Mouse (Mus musculus): Measurements from ENCODE around the gene Car10. TPM values are rescaled to one million over a fixed set of nuclear protein-coding genes. Genes with fewer than 3 reads are reported as not detected.

The Car10 gene
- total RNA-seq (2017) = not detected in 2 replicates

DNA sequence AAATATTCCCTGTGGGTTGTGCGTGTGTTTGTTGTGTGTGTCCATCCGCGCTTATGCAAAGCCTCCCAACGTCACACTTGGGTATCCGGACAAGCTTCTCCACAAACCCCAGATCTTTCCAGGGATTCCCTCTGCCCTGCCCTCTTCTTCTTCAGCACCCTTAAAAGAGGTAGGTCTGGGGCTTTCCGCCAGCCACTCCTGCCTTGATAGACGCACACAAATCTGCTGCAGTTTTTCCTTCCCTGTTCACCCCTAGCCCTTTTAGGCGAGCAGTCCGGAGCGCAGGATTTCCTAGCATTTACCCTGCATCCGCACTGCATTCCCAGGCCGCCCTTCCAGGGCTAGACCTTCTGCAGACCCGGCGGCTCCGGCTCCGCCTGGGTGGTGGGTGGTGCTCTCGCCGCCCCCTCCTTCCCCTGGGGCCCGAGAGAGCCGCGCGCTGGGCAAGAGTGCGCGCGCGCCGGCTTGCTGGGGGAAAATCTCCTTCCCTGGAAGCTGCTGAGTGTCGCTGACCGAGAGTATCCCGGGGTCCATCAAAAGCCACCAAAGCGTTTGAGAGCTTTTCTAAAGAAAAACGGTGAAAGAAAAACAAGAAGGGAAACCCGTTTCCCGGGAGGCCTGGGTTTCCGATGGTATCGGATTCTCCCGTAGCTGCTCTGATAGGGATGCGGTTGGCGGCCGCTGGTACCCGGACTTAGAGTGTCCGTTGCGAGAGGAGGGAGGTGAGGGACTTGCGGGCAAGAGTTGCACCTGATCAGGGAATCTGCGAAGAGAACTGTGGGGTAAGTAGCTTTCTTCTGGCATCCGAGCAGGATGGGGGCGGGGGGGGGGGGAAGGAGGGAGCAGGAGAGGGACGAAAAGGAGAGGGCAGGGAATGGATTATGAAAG lies at the start of gene Car10:
Gene Car10, plus strand, starts transcription at position 88 of the 888 bp plus-strand sequence.
- no peak for ATAC-seq (ENCODE audit: extremely low read depth, insufficient number of reproducible peaks, low FRiP score, poor library complexity, severe bottlenecking)

GRCm38 (mm10) chr11:93065021-93065420 lies 32.8 kb upstream of the Car10 start:
- ATAC-seq (ENCODE audit: extremely low read depth, insufficient number of reproducible peaks, low FRiP score, poor library complexity, severe bottlenecking) = no peak

GRCm38 (mm10) chr11:93065656-93066181 lies 32.1 kb upstream of the Car10 start:
- no peak for ATAC-seq (ENCODE audit: extremely low read depth, insufficient number of reproducible peaks, low FRiP score, poor library complexity, severe bottlenecking)

DNA sequence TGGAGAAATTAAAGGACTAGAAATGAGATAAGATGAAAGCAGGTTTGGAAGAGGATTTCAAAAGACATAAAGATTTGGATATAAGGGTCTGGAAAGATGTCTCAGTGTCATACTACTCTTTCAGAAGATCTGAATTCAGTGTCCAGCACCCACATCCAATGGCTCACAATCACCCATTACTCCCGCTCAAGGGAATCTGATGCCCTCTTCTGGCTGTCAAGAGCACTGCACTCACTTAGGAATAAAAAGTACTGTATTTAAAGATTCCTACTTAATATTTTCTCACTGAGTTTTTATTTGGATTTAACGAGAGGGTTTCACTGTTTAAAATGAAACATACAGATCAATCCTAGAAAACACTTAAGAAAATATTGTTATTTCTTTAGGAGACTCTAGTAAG lies 2.2 kb upstream of the Car10 start:
- no peak for ATAC-seq (ENCODE audit: extremely low read depth, insufficient number of reproducible peaks, low FRiP score, poor library complexity, severe bottlenecking)

DNA sequence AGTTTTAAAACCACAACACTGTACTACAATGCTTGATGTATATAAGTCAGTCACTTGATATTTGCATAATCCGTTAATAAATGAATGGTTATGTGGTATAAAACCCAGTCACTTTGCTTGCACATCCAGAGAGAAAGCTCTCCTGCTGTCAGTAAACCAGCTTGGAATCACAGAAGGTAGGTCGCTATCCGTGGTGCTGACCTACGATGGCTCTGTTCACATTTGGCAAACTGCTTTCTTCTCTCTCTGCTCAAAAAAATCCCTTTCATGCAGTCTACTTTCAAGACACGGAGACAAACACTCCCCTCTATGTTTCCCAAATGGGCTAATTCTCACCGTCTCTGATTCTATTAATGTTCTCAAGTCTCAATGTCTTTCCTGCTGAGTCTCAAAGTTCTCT lies 827 bp upstream of the Car10 start:
- ATAC-seq (ENCODE audit: extremely low read depth, insufficient number of reproducible peaks, low FRiP score, poor library complexity, severe bottlenecking) = no peak

- no peak for ATAC-seq (ENCODE audit: extremely low read depth, insufficient number of reproducible peaks, low FRiP score, poor library complexity, severe bottlenecking)
These were observed 387 bp upstream of the Car10 start for GRCm38 (mm10) chr11:93097431-93097851.

GRCm38 (mm10) chr11:93098933-93099381 lies 1.1 kb downstream of the Car10 start:
- ATAC-seq (ENCODE audit: extremely low read depth, insufficient number of reproducible peaks, low FRiP score, poor library complexity, severe bottlenecking) = no peak

GRCm38 (mm10) chr11:93099431-93100370 lies 1.9 kb downstream of the Car10 start:
- no peak for ATAC-seq (ENCODE audit: extremely low read depth, insufficient number of reproducible peaks, low FRiP score, poor library complexity, severe bottlenecking)

- no peak for ATAC-seq (ENCODE audit: extremely low read depth, insufficient number of reproducible peaks, low FRiP score, poor library complexity, severe bottlenecking)
These were observed 2.8 kb downstream of the Car10 start for GRCm38 (mm10) chr11:93100606-93101005.

DNA sequence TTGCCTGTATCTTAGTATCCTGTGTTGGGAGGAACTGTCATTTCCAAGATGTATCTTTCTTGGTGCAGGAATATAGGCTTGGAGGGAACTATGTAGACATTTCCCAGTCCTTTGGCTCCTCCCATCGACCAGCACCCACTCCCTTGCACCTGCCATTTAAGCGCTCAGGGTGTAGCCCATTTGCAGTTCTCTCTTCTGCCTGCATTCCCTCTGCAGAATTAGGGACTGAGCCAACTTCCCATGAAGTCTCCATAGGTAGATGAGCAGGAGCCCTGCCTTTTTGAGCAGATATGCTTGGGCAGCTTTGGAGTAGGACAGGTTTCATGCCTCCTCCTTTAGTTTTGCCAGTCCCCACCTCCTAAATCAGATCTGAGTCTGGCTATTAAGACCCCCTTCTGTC lies 3.3 kb downstream of the Car10 start:
- ATAC-seq (ENCODE audit: extremely low read depth, insufficient number of reproducible peaks, low FRiP score, poor library complexity, severe bottlenecking) = no peak

DNA sequence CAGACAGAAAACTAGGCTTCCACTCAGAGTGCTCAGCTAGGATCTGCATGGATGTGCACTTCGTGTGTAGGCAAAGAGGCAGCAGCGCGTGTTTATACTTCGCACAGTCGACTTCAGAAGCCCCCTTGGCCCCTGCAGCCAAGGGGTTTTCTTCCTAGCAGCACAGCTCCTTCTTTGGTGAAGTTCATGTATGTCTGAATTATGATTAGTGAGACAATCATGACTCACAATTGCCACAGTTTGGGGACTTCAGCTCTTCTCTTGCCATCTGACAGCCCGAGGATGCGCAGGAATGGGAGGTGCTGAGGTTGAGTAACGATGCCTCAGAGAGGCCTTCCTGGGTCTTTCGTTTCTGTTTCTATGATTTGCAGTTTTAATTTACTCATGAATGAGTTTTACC lies 4.5 kb downstream of the Car10 start:
- ATAC-seq (ENCODE audit: extremely low read depth, insufficient number of reproducible peaks, low FRiP score, poor library complexity, severe bottlenecking) = no peak

DNA sequence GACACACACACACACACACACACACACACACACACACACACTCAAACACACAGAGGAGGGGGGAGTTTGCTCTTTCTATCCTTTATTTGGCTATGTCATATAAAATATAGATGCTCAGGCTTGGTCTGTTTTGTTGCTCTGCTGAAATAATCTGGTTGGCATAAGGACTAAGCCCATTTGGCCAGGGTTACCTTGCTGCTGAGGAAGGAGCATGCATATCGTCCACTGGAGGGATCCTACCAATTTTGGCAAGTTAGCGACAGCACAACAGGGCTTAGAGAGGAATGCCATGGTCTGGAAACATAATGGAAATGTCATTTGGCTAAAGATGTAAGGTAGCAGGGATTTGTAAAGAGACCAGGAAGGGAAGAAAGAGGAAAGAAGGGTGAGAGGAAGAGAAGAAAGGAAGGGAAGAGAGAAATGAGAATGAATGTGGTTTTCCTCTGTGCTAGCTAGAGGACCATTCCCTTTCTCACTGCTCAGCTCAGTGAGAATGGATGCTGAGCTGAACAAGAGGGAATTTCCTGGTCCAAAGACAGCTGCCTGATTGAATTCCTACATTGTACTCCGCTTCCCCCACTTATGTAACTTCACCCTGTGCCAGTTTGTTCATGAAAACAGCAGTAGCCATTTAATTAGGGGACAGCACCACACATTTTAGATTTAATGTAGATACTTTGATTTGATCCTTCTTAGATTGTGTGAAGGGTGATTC lies 5.4 kb downstream of the Car10 start:
- ATAC-seq (ENCODE audit: extremely low read depth, insufficient number of reproducible peaks, low FRiP score, poor library complexity, severe bottlenecking) = no peak

DNA sequence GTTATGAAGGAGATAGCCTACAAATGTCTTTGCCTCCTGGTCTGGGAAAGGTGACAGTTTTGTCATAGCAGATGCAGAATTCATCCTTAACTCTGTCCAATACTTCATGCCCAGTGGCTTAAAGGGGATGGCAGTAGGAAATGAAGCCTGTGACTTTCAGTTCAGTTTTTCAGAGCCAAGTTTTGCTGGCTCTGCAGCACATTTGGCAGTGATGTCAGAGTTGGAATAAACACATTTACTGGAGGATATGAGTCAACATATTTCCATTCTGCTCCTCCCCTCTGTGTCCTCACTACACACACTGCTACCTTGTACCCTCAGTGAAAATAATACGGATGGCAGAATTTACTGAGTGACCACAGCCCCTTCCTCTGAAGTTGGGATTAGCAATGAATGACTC lies 11.6 kb downstream of the Car10 start:
- ATAC-seq (ENCODE audit: extremely low read depth, insufficient number of reproducible peaks, low FRiP score, poor library complexity, severe bottlenecking) = no peak

GRCm38 (mm10) chr11:93120766-93121415 lies 23.1 kb downstream of the Car10 start:
- ATAC-seq (ENCODE audit: extremely low read depth, insufficient number of reproducible peaks, low FRiP score, poor library complexity, severe bottlenecking) = no peak

GRCm38 (mm10) chr11:93123691-93124090 lies 25.9 kb downstream of the Car10 start:
- no peak for ATAC-seq (ENCODE audit: extremely low read depth, insufficient number of reproducible peaks, low FRiP score, poor library complexity, severe bottlenecking)

GRCm38 (mm10) chr11:93126466-93126865 lies 28.6 kb downstream of the Car10 start:
- no peak for ATAC-seq (ENCODE audit: extremely low read depth, insufficient number of reproducible peaks, low FRiP score, poor library complexity, severe bottlenecking)

DNA sequence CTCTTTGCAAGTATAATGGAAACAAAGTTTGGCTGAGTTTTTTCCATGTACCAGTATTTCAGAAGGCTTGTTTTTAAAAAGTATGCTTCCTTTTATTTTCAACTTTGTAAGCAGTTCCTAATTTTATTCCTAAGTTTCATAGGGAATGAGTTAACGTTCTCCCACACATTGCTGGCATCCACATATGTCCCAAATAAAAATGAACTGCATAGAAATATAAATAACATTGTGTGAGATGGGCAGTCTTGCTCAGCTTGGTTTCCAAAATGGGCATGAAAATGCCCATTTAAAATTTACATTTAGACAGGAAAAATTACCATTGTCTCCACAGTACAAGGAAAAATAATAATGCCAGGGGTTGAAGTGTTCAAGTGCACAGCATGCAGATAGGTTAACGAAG lies 30.7 kb downstream of the Car10 start:
- ATAC-seq (ENCODE audit: extremely low read depth, insufficient number of reproducible peaks, low FRiP score, poor library complexity, severe bottlenecking) = no peak

GRCm38 (mm10) chr11:93137841-93138240 lies 40.0 kb downstream of the Car10 start:
- no peak for ATAC-seq (ENCODE audit: extremely low read depth, insufficient number of reproducible peaks, low FRiP score, poor library complexity, severe bottlenecking)

Measured in neutrophil, adult 5-6 weeks (primary cell).